Mouse (Mus musculus) MEL (cell line): ENCODE data around the gene Lypd4.

ENCODE experiments used
- BHLHE40 ChIP-seq: IDR thresholded peaks from 2 replicates; pipeline ENCODE4 v1.6.1; 2012; ENCODE audit warnings: low read depth, mild to moderate bottlenecking, inconsistent platforms, low read length, improper control_type of control experiment, borderline replicate concordance
- CTCF ChIP-seq, 3 experiments: IDR thresholded peaks in 2 of 3; conservative IDR thresholded peaks in 1 of 3; 2 replicates each; pipeline ENCODE4 v1.5.1; 2011 to 2012; ENCODE audit warnings: low read length in 3 of 3, low read depth in 2 of 3, mild to moderate bottlenecking in 2 of 3, improper control_type of control experiment in 1 of 3, inconsistent platforms in 1 of 3, mixed read lengths in 1 of 3, moderate library complexity in 1 of 3; ENCODE audit not compliant: control insufficient read depth in 1 of 3, insufficient read depth in 1 of 3, poor library complexity in 1 of 3, severe bottlenecking in 1 of 3
- ELF1 ChIP-seq: IDR thresholded peaks from 2 replicates; pipeline ENCODE4 v1.6.1; 2014; ENCODE audit warnings: low read depth, mild to moderate bottlenecking, inconsistent platforms, low read length, improper control_type of control experiment, moderate library complexity
- EP300 ChIP-seq, 2 experiments: IDR thresholded peaks; 2 replicates each; pipeline ENCODE4 v1.6.1; 2011; ENCODE audit warnings: improper control_type of control experiment in 2 of 2, low read length in 2 of 2, low read depth in 1 of 2, mild to moderate bottlenecking in 1 of 2
- KAT2A ChIP-seq: conservative IDR thresholded peaks from 2 replicates; pipeline ENCODE4 v1.6.1; 2012; ENCODE audit warnings: low read depth, low read length, improper control_type of control experiment, inconsistent platforms
- RAD21 ChIP-seq: IDR thresholded peaks from 2 replicates; pipeline ENCODE4 v1.6.1; 2011; ENCODE audit warnings: mild to moderate bottlenecking, low read depth, low read length, improper control_type of control experiment
- SMC3 ChIP-seq: IDR thresholded peaks from 2 replicates; pipeline ENCODE4 v1.6.1; 2011; ENCODE audit warnings: low read depth, low read length, improper control_type of control experiment
- USF1 ChIP-seq: IDR thresholded peaks from 2 replicates; pipeline ENCODE4 v1.6.1; 2014; ENCODE audit warnings: low read depth, mild to moderate bottlenecking, inconsistent platforms, low read length, improper control_type of control experiment, moderate library complexity

DNA sequence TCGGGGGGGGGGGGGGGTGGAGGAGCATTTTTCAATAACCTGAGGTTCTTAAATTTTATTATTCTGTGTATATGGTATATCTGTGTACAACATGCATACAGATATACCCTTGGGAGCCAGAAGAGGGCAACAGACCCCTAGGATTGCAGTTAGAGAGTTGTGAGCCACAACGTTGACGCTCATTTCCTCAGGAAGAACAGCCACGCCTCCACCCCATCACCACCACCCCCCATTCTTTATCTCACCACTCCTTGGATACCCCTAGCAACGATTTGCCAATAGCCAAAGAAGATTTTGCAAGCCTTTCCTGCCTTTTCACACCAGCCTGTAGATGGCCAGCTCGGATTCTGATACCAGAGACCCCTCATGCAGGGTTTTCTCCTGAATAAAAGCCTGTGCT, 24.0 kb downstream of the Lypd4 start:
- TF ChIP-seq CTCF (IDR thresholded peaks at IDR 0.05 in 2 of 3, conservative IDR thresholded peaks at IDR 0.05 in 1 of 3; ENCODE audit: control insufficient read depth in 1 of 3, insufficient read depth in 1 of 3, low read depth in 2 of 3, low read length in 3 of 3, poor library complexity in 1 of 3, severe bottlenecking in 1 of 3) = peak; percentile 50 to 78 (median 58)
- no peak for TF ChIP-seq BHLHE40
- TF ChIP-seq USF1 = no peak
- TF ChIP-seq EP300 (IDR thresholded peaks at IDR 0.05; ENCODE audit: low read depth in 1 of 2, low read length in 2 of 2) = no peak
- peak; percentile 75 for TF ChIP-seq SMC3
- TF ChIP-seq RAD21 = peak; percentile 85
- TF ChIP-seq KAT2A = no peak
- TF ChIP-seq ELF1 = no peak
